Mouse (Mus musculus): ENCODE results near the gene Pga5. TPM values are rescaled to one million over a fixed set of nuclear protein-coding genes. Genes with fewer than 3 reads are reported as not detected.

The Pga5 gene
- polyA plus RNA-seq, 1 experiment = 0.20 TPM

DNA sequence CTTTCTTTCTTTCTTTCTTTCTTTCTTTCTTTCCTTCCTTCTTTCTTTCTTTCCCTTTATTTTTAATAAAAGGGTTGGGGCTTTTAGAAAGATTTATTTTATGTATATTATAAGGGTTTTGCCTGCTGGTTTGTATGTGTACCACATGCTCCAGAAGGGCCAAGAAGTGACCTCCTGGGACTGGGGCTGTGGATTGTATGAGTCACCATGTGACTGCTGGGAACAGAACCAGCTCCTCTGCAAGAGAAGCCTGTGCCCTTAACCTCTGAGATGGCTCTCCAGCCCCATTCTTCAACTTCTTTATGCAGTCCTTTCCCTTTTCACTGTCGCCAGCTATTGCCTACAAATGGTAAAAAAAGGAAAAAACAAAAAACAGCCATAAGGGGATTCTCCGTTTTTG lies 32.3 kb downstream of the Pga5 start:
- Histone ChIP-seq H3K27me3 (ENCODE audit: control insufficient read depth, insufficient read depth, low read length) (no peaks in the 10 kb centered on the region), H3K4me3 (ENCODE audit: control insufficient read depth, low read depth, low read length) (no peak overlapping the region), H3K4me1 (ENCODE audit: control insufficient read depth, insufficient read depth, low read length) (peaks cover 11% of the 10 kb centered on the region), H3K36me3 (ENCODE audit: control insufficient read depth, insufficient read depth, low read length) (no peaks in the 10 kb centered on the region), H3K27ac (ENCODE audit: control insufficient read depth, insufficient read depth, low read depth, low read length) (no peak overlapping the region)
- TF ChIP-seq POLR2A (IDR thresholded peaks at IDR 0.05; ENCODE audit: control insufficient read depth, low read depth, low read length) (no peak), CTCF (IDR thresholded peaks at IDR 0.05; ENCODE audit: control insufficient read depth, insufficient read depth, insufficient replicate concordance, low read depth, low read length) (no peak)

DNA sequence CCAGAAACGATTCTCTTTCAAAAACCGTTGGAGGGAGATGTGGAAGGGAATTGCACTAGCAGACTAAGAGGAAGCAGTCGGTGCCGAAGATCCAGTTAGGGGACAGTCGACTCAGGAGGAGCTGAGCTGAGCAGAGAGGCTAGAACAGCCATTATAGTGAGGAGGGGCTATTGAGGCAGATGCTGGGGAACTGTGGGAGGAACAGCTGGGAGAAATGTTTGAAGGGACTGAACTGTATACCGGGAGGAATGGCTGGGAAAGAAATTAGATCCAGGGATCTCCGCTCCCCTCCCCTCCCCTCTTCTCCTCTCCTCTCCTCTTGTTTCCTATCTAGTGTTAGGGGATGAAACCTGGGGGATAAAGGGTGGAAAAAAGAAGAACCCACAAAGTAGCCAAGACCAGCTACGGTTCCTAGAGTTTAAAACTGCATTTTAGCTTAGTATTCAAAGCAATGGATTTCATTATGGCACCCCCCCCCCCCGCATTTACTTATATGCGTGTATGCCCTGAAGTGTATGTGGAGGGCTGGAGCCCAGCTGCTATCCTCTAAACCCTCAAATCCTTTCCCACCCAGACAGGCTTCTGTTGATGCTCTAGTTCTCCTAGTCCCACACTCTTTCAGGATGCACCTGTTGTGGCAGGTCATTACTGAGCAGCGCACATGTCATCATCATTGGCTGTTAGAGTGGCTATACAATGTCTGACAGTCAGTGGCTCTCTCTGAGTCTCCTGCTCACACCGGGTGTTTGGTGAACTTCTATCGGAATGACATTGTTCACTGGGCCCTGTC lies 37.1 kb downstream of the Pga5 start:
- Histone ChIP-seq H3K27me3 (ENCODE audit: control insufficient read depth, insufficient read depth, low read length) (no peaks in the 10 kb centered on the region), H3K4me3 (ENCODE audit: control insufficient read depth, low read depth, low read length) (no peak overlapping the region), H3K4me1 (ENCODE audit: control insufficient read depth, insufficient read depth, low read length) (no peaks in the 10 kb centered on the region; the same call in 1 of the 2 replicates), H3K36me3 (ENCODE audit: control insufficient read depth, insufficient read depth, low read length) (no peaks in the 10 kb centered on the region), H3K27ac (ENCODE audit: control insufficient read depth, insufficient read depth, low read depth, low read length) (no peak overlapping the region)
- TF ChIP-seq CTCF (IDR thresholded peaks at IDR 0.05; ENCODE audit: control insufficient read depth, insufficient read depth, insufficient replicate concordance, low read depth, low read length) = no peak
- TF ChIP-seq POLR2A (IDR thresholded peaks at IDR 0.05; ENCODE audit: control insufficient read depth, low read depth, low read length) = no peak

DNA sequence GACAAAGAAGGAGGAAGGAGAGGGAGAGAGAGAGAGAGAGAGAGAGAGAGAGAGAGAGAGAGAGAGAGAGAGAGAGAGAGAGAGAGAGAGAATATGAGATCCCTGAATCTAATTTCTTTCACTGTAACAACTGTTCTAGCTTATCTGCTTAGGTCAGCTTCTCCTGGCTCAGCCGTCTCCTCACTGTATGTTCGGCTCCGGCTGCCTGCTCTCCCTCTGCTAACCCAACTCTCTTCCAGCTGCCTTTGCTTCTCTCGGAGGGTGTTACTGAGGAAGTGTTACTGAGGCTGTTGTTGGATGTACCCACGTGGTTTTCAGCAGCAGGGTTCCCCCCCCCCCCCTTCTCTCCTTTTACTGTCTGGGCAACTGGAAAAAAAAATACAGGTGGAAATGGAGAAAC lies 37.8 kb downstream of the Pga5 start:
- no peaks in the 10 kb centered on the region for H3K36me3 ChIP-seq (ENCODE audit: control insufficient read depth, insufficient read depth, low read length)
- H3K27me3 ChIP-seq (ENCODE audit: control insufficient read depth, insufficient read depth, low read length) = no peaks in the 10 kb centered on the region
- H3K4me1 ChIP-seq (ENCODE audit: control insufficient read depth, insufficient read depth, low read length) = peaks cover 1% of the 10 kb centered on the region
- TF ChIP-seq POLR2A (IDR thresholded peaks at IDR 0.05; ENCODE audit: control insufficient read depth, low read depth, low read length) (no peak), CTCF (IDR thresholded peaks at IDR 0.05; ENCODE audit: control insufficient read depth, insufficient read depth, insufficient replicate concordance, low read depth, low read length) (no peak)
- no peak overlapping the region for H3K27ac ChIP-seq (ENCODE audit: control insufficient read depth, insufficient read depth, low read depth, low read length)
- H3K4me3 ChIP-seq (ENCODE audit: control insufficient read depth, low read depth, low read length) = no peak overlapping the region

DNA sequence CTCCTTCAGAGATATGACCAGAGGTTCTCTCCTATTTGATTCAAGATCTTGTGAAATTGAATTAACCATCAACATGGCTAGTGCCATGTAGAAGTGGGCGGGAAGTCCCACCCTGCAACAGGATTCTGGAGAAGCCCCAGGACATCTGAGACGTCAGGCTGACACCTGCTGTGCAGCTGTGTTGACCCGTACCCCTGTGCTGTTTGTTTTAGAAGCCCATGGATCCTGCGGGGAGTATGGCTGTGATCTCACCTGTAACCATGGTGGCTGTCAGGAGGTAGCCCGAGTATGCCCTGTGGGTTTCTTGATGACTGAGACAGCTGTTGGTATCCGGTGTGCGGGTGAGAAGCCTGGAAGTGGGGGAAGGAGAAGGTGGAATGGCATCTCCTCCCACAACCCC lies 40.0 kb downstream of the Pga5 start:
- no peak overlapping the region for H3K4me3 ChIP-seq (ENCODE audit: control insufficient read depth, low read depth, low read length)
- H3K36me3 ChIP-seq (ENCODE audit: control insufficient read depth, insufficient read depth, low read length) = no peaks in the 10 kb centered on the region
- H3K4me1 ChIP-seq (ENCODE audit: control insufficient read depth, insufficient read depth, low read length) = peaks cover 8% of the 10 kb centered on the region
- H3K27me3 ChIP-seq (ENCODE audit: control insufficient read depth, insufficient read depth, low read length) = no peaks in the 10 kb centered on the region
- TF ChIP-seq POLR2A (IDR thresholded peaks at IDR 0.05; ENCODE audit: control insufficient read depth, low read depth, low read length) = no peak
- TF ChIP-seq CTCF (IDR thresholded peaks at IDR 0.05; ENCODE audit: control insufficient read depth, insufficient read depth, insufficient replicate concordance, low read depth, low read length) = no peak
- H3K27ac ChIP-seq (ENCODE audit: control insufficient read depth, insufficient read depth, low read depth, low read length) = no peak overlapping the region

DNA sequence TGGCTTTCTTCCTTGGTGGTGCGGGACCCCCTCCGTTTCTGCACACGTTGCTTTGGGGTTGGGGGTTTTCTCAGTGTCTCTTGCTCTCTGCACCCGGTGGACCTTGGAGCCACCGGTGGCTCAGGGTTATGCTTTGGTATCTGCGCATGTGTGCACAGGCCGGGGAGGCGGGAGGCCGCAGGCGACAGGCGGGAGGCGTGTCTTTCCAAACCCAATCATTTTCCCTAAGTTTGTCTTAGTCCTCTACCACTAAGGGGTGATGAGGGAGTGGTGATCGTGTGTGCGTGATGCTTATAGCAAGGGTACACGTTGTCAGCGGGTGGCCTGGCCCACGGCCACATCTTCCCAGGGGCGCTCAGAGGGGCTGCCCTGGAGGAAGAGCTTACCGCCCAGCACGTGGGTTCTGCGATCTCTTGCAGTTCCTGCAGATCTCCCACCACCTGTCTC lies 43.0 kb downstream of the Pga5 start:
- H3K27me3 ChIP-seq (ENCODE audit: control insufficient read depth, insufficient read depth, low read length) = no peaks in the 10 kb centered on the region
- peak overlapping the region; percentile 17 for H3K4me3 ChIP-seq (ENCODE audit: control insufficient read depth, low read depth, low read length)
- no peaks in the 10 kb centered on the region for H3K36me3 ChIP-seq (ENCODE audit: control insufficient read depth, insufficient read depth, low read length)
- H3K4me1 ChIP-seq (ENCODE audit: control insufficient read depth, insufficient read depth, low read length) = peaks cover 8% of the 10 kb centered on the region
- no peak overlapping the region for H3K27ac ChIP-seq (ENCODE audit: control insufficient read depth, insufficient read depth, low read depth, low read length)
- TF ChIP-seq POLR2A (IDR thresholded peaks at IDR 0.05; ENCODE audit: control insufficient read depth, low read depth, low read length) (no peak), CTCF (IDR thresholded peaks at IDR 0.05; ENCODE audit: control insufficient read depth, insufficient read depth, insufficient replicate concordance, low read depth, low read length) (no peak)

DNA sequence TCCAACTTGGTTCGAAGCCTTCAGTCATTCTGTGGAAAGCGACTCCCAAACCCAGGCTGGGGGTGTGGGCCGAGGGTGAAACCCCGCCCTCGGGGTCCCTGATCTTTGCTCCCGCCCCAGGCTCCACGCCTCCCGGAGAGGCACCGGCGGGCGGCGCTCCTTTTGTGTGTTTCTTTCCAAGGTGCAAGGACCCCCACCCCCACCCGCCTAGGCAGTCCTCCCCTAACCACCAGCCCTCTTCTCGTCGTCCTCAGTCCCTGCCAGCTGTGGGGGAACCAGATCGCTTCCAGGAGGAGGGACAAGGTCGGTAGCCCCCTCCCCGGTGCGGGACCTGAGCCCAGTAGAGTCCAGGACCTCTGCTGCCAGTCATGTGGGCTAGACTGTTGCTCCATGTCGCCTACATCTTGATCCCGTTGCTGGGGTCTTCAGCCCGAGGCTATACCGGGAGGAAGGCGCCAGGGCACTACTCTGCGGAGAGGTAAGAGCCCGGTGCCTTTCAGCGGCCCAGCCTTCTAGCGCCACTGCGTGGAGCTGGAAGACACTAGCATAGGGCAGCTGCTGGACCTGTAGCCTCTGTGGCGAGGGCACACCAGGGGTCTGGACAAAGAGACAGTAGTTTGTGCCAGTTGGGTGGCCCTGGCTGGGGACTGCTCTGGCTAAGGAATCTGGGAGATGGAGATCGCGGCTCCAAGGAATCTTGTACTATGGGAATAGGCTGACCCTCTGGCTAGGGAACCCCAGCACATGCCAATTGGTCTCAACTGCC lies 43.6 kb downstream of the Pga5 start, which contains the start of gene Vwce:
TSS of gene Vwce (plus strand) at position 108 of the 766 bp plus-strand sequence.
- Histone ChIP-seq H3K4me1 (ENCODE audit: control insufficient read depth, insufficient read depth, low read length) (peaks cover 8% of the 10 kb centered on the region), H3K36me3 (ENCODE audit: control insufficient read depth, insufficient read depth, low read length) (no peaks in the 10 kb centered on the region; the same call in 1 of the 2 replicates), H3K4me3 (ENCODE audit: control insufficient read depth, low read depth, low read length) (peak within 1 kb of the TSS; percentile 31), H3K27ac (ENCODE audit: control insufficient read depth, insufficient read depth, low read depth, low read length) (no peak within 1 kb of the TSS), H3K27me3 (ENCODE audit: control insufficient read depth, insufficient read depth, low read length) (no peaks in the 10 kb centered on the region)
- TF ChIP-seq CTCF (IDR thresholded peaks at IDR 0.05; ENCODE audit: control insufficient read depth, insufficient read depth, insufficient replicate concordance, low read depth, low read length) = peak; percentile 20; the same call in 1 of the 2 replicates
- no peak for TF ChIP-seq POLR2A (IDR thresholded peaks at IDR 0.05; ENCODE audit: control insufficient read depth, low read depth, low read length)

Other genes starting within 250 kb of the Pga5 start
- 27.1 and 28.9 TPM in 2 replicates for gene Lrrc10b, start 220.6 kb downstream of the Pga5 start, polyA plus RNA-seq (2012; rRNA removed)
- gene Ppp1r32, start 195.1 kb downstream of the Pga5 start, polyA plus RNA-seq (2012; rRNA removed) = 398 and 401 TPM in 2 replicates
- 30.4 and 33.1 TPM in 2 replicates for gene Cpsf7, start 152.8 kb downstream of the Pga5 start, polyA plus RNA-seq (2012; rRNA removed)
- gene Sdhaf2, start 151.9 kb downstream of the Pga5 start, polyA plus RNA-seq (2012; rRNA removed) = 11.6 and 16.6 TPM in 2 replicates
- 37.4 and 39.5 TPM in 2 replicates for gene Tmem216, start 121.8 kb downstream of the Pga5 start, polyA plus RNA-seq (2012; rRNA removed)
- gene Cyb561a3, start 100.9 kb downstream of the Pga5 start, polyA plus RNA-seq (2012; rRNA removed) = 27.0 and 34.2 TPM in 2 replicates
- gene Tmem138, start 100.7 kb downstream of the Pga5 start, polyA plus RNA-seq (2012; rRNA removed) = 18.3 and 24.5 TPM in 2 replicates
- gene Ddb1, start 72.7 kb downstream of the Pga5 start, polyA plus RNA-seq (2012; rRNA removed) = 91.2 and 95.5 TPM in 2 replicates
- gene Tkfc, start 72.4 kb downstream of the Pga5 start, polyA plus RNA-seq (2012; rRNA removed) = 166 and 174 TPM in 2 replicates
- 1.3 and 2.2 TPM in 2 replicates for gene Vwce, start 43.9 kb downstream of the Pga5 start, polyA plus RNA-seq (2012; rRNA removed)
- gene Vps37c, start 10.7 kb upstream of the Pga5 start, polyA plus RNA-seq (2012; rRNA removed) = 29.0 and 33.6 TPM in 2 replicates
- 0.06 and 0.18 TPM in 2 replicates for gene Cd5, start 60.9 kb upstream of the Pga5 start, polyA plus RNA-seq (2012; rRNA removed)
- gene Cd6, start 152.0 kb upstream of the Pga5 start, polyA plus RNA-seq (2012; rRNA removed) = not detected in 2 replicates
- gene Slc15a3, start 161.7 kb upstream of the Pga5 start, polyA plus RNA-seq (2012; rRNA removed) = 0.43 and 0.67 TPM in 2 replicates
- 2.6 and 3.1 TPM in 2 replicates for gene Tmem132a, start 191.9 kb upstream of the Pga5 start, polyA plus RNA-seq (2012; rRNA removed)
- gene Tmem109, start 203.9 kb upstream of the Pga5 start, polyA plus RNA-seq (2012; rRNA removed) = 40.3 and 44.3 TPM in 2 replicates
- gene Prpf19, start 217.2 kb upstream of the Pga5 start, polyA plus RNA-seq (2012; rRNA removed) = 86.2 and 86.5 TPM in 2 replicates
- gene Zp1, start 242.6 kb upstream of the Pga5 start, polyA plus RNA-seq (2012; rRNA removed) = 0.15 and 0.24 TPM in 2 replicates

Data from testis, adult 2 months (tissue).